9 mouse cellular contexts compared by ENCODE assay signal in the genomic region with DNA sequence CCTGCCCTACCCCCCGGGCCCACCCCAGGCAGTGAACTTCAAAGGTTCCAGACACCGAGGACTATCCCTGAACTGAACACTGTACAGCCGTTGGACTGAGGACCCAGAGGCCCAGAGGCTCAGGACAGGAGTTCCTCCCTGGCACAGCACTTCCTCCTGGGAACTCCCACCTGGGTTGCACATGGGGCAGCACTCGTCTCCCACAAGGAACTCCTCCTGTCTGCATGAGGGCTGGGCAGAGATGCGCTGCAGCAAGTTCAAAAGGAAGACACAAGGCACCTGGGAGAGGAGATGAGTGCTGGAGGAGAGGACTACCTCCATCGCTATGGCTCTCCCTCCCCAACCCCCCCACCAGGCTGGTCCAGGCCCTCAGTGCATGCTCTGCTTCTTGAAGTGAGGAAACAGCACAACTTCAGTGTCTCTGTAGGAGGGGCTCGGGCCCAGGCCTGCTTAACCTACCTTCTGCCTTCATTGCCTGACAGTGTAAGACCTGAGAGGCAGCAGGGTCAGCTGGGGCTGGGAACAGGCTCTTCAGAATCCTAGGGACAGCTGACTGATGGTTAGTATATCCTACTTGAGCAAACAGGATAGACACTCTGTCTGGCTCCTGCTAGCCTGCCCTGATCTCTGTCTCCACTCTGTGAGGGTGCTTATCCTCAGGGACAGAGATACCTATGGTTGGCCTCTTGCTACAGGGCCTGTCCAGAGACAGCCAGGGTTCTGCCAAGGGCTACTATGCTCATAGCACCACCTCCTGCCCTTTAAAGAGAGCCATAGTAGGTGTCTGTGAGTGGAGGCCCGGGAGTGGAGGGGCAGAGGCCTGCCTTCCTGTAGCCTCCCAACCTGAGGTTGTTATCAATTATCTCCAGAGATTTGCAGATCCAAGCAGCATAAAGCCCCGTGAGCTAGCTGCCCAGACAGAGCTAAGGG. TPM values are rescaled to one million over a fixed set of nuclear protein-coding genes. Genes with fewer than 3 reads are reported as not detected.
DNase-seq lines count a peak whose midpoint lies in the region; ATAC-seq lines count a peak whose summit lies in the region.
"Had no signal": no experiment of that assay in that cellular context is flagged by ENCODE, and none has a peak within 500 bp of the region (broad histone marks: within the 10 kb centered on the region; RNA-seq: fewer than 3 reads in every experiment).

No protein-coding gene starts in this region.

- H3K4me3 ChIP-seq in kidney, embryonic 16.5 days (ENCODE audit: low read length), result 0 out of 2 replicates have a peak overlapping the region, but pooled peaks have one; percentile 14
- H3K4me3 ChIP-seq in embryonic facial prominence, embryonic 11.5 days (ENCODE audit: low read depth, low read length), result no peak overlapping the region
- no peak overlapping the region for H3K4me3 ChIP-seq in limb, embryonic 11.5 days (ENCODE audit: low read depth, low read length)
- H3K4me3 ChIP-seq in neural tube, embryonic 15.5 days (replicated peaks), result no peak overlapping the region

- peak overlapping the region; percentile 34 for H3K4me2 ChIP-seq in kidney, embryonic 16.5 days (replicated peaks; ENCODE audit: low read depth, low read length)
- H3K4me2 ChIP-seq in embryonic facial prominence, embryonic 11.5 days (ENCODE audit: low read depth, low read length), result no peak overlapping the region
- H3K4me2 ChIP-seq in limb, embryonic 11.5 days (ENCODE audit: low read depth, severe bottlenecking), result peak overlapping the region; percentile 22; the same call in 1 of the 2 replicates
- peak overlapping the region; percentile 13; the same call in 1 of the 2 replicates for H3K4me2 ChIP-seq in neural tube, embryonic 15.5 days

- no peak for DNase-seq in kidney, postnatal 10 days
- no peak for DNase-seq in embryonic facial prominence, embryonic 11.5 days (ENCODE audit: low spot score)
- no peak for DNase-seq in limb, embryonic 11.5 days (ENCODE audit: low spot score)
- DNase-seq in gastrocnemius, adult 18-20 months (ENCODE audit: low spot score), result no peak
- no peak for DNase-seq in gastrocnemius, postnatal 14 days
- DNase-seq: right cerebral cortex, postnatal 14 days had no signal

- 57% methylated on average over 9 of the region's 9 CpGs for WGBS in kidney, embryonic 16.5 days
- 50% methylated on average over 9 of the region's 9 CpGs for WGBS in embryonic facial prominence, embryonic 11.5 days
- 46% methylated on average over 9 of the region's 9 CpGs for WGBS in limb, embryonic 11.5 days
- 64% methylated on average over 9 of the region's 9 CpGs for WGBS in neural tube, embryonic 15.5 days

- H3K9ac ChIP-seq in kidney, embryonic 16.5 days (replicated peaks; ENCODE audit: low read length), result peak overlapping the region; percentile 28; the same call in 1 of the 2 replicates
- H3K9ac ChIP-seq in embryonic facial prominence, embryonic 11.5 days (replicated peaks; ENCODE audit: low read length), result peak overlapping the region; percentile 9
- peak overlapping the region; percentile 30; the same call in 1 of the 2 replicates for H3K9ac ChIP-seq in limb, embryonic 11.5 days (ENCODE audit: low read length)
- no peak overlapping the region for H3K9ac ChIP-seq in neural tube, embryonic 15.5 days (replicated peaks)

- intact Hi-C loops in gastrocnemius, postnatal 14 days (cut with DNase I; ENCODE audit: low total_unique reads), result no loop called here

- H3K36me3 ChIP-seq in kidney, embryonic 16.5 days (ENCODE audit: insufficient read depth, low read length), result no peaks in the 10 kb centered on the region
- H3K36me3 ChIP-seq in embryonic facial prominence, embryonic 11.5 days (replicated peaks; ENCODE audit: control insufficient read depth, insufficient read depth, low read depth, low read length), result no peaks in the 10 kb centered on the region
- H3K36me3 ChIP-seq in limb, embryonic 11.5 days (ENCODE audit: control insufficient read depth, insufficient read depth, low read length), result no peaks in the 10 kb centered on the region
- H3K36me3 ChIP-seq in neural tube, embryonic 15.5 days, result no peaks in the 10 kb centered on the region

- peak overlapping the region; percentile 48; the same call in 1 of the 2 replicates for H3K27ac ChIP-seq in kidney, embryonic 16.5 days (ENCODE audit: low read length)
- peak overlapping the region; percentile 56 for H3K27ac ChIP-seq in embryonic facial prominence, embryonic 11.5 days (replicated peaks; ENCODE audit: low read depth, low read length)
- H3K27ac ChIP-seq in limb, embryonic 11.5 days (replicated peaks; ENCODE audit: low read depth, low read length), result peak overlapping the region; percentile 71
- no peak overlapping the region for H3K27ac ChIP-seq in neural tube, embryonic 15.5 days (replicated peaks)

- peaks cover 4% of the 10 kb centered on the region; the same call in 1 of the 2 replicates for H3K4me1 ChIP-seq in kidney, embryonic 16.5 days (ENCODE audit: insufficient read depth, low read length)
- H3K4me1 ChIP-seq in embryonic facial prominence, embryonic 11.5 days (ENCODE audit: control insufficient read depth, insufficient read depth, low read length), result no peaks in the 10 kb centered on the region
- peaks cover 19% of the 10 kb centered on the region for H3K4me1 ChIP-seq in limb, embryonic 11.5 days (ENCODE audit: control insufficient read depth, insufficient read depth, low read length)
- H3K4me1 ChIP-seq in neural tube, embryonic 15.5 days, result no peaks in the 10 kb centered on the region

- peak; percentile 55 for ATAC-seq in kidney, embryonic 16.5 days (ENCODE audit: low FRiP score, low TSS enrichment)
- ATAC-seq in embryonic facial prominence, embryonic 11.5 days (replicated peaks; ENCODE audit: insufficient number of reproducible peaks, low FRiP score, low TSS enrichment, low read depth), result no peak
- ATAC-seq in limb, embryonic 11.5 days (ENCODE audit: insufficient number of reproducible peaks, low FRiP score, low TSS enrichment, low read depth), result no peak
- ATAC-seq in neural tube, embryonic 15.5 days (ENCODE audit: low FRiP score), result no peak
- no peak for ATAC-seq in monocyte, adult 5-6 weeks (replicated peaks; ENCODE audit: insufficient number of reproducible peaks, low FRiP score, low TSS enrichment, poor library complexity, severe bottlenecking)

- peaks cover 3% of the 10 kb centered on the region; the same call in 1 of the 2 replicates for H3K27me3 ChIP-seq in kidney, embryonic 16.5 days (ENCODE audit: insufficient read depth, low read length)
- H3K27me3 ChIP-seq in embryonic facial prominence, embryonic 11.5 days (ENCODE audit: control insufficient read depth, insufficient read depth, low read length), result no peaks in the 10 kb centered on the region
- H3K27me3 ChIP-seq in limb, embryonic 11.5 days (ENCODE audit: control insufficient read depth, insufficient read depth, low read length), result no peaks in the 10 kb centered on the region
- H3K27me3 ChIP-seq in neural tube, embryonic 15.5 days (replicated peaks), result no peaks in the 10 kb centered on the region

- no peaks in the 10 kb centered on the region for H3K9me3 ChIP-seq in kidney, embryonic 16.5 days (ENCODE audit: low read length)
- H3K9me3 ChIP-seq in embryonic facial prominence, embryonic 11.5 days (replicated peaks; ENCODE audit: control insufficient read depth, low read length), result no peaks in the 10 kb centered on the region
- no peaks in the 10 kb centered on the region for H3K9me3 ChIP-seq in limb, embryonic 11.5 days (ENCODE audit: control insufficient read depth, low read length)
- no peaks in the 10 kb centered on the region for H3K9me3 ChIP-seq in neural tube, embryonic 15.5 days (replicated peaks)

RNA-seq across cellular contexts. Expression of gene Tnfrsf14, which starts 1.1 kb away (rescaled TPM):
- polyA plus RNA-seq in kidney, embryonic 16.5 days (2015; fragmentation: Nextera tagmentation; extraction: Ambion mirVana), result 0.74 and 0.95 TPM in 2 replicates
- polyA plus RNA-seq in embryonic facial prominence, embryonic 11.5 days (2014; fragmentation: Nextera tagmentation; extraction: Ambion mirVana), result 0.35 and 0.71 TPM in 2 replicates
- 0.77 and 1.3 TPM in 2 replicates for polyA plus RNA-seq in limb, embryonic 11.5 days (2014; fragmentation: Nextera tagmentation; extraction: Ambion mirVana)
- polyA plus RNA-seq in neural tube, embryonic 15.5 days (2015; fragmentation: Nextera tagmentation; extraction: Ambion mirVana), result 0.37 and 1.4 TPM in 2 replicates
- 1 to 10 TPM; 1.3 to 1.9 TPM for total RNA-seq in gastrocnemius, adult 18-20 months (2021)
- total RNA-seq in gastrocnemius, postnatal 14 days (2021), result 1 to 10 TPM; 1.4 to 1.9 TPM
- total RNA-seq in monocyte, adult 5-6 weeks (2017), result 20.8 to 45.5 TPM (median 29.3 TPM) in 3 replicates

RNA-seq across cellular contexts. Expression of gene Fam213b, which starts 28.3 kb away (rescaled TPM):
- polyA plus RNA-seq in kidney, embryonic 16.5 days (2015; fragmentation: Nextera tagmentation; extraction: Ambion mirVana), result 39.1 and 42.2 TPM in 2 replicates
- 45.7 and 46.9 TPM in 2 replicates for polyA plus RNA-seq in embryonic facial prominence, embryonic 11.5 days (2014; fragmentation: Nextera tagmentation; extraction: Ambion mirVana)
- polyA plus RNA-seq in limb, embryonic 11.5 days (2014; fragmentation: Nextera tagmentation; extraction: Ambion mirVana), result 37.4 and 41.9 TPM in 2 replicates
- 68.2 and 79.2 TPM in 2 replicates for polyA plus RNA-seq in neural tube, embryonic 15.5 days (2015; fragmentation: Nextera tagmentation; extraction: Ambion mirVana)
- total RNA-seq in gastrocnemius, adult 18-20 months (2021), result 10 to 100 TPM; 69.5 to 73.0 TPM
- total RNA-seq in gastrocnemius, postnatal 14 days (2021), result 100 to 1,000 TPM; 110 to 112 TPM
- total RNA-seq in monocyte, adult 5-6 weeks (2017), result 3.1 to 3.5 TPM (median 3.3 TPM) in 3 replicates

RNA-seq across cellular contexts. Expression of gene Hes5, which starts 33.5 kb away (rescaled TPM):
- 17.2 and 20.1 TPM in 2 replicates for polyA plus RNA-seq in kidney, embryonic 16.5 days (2015; fragmentation: Nextera tagmentation; extraction: Ambion mirVana)
- 35.4 and 47.4 TPM in 2 replicates for polyA plus RNA-seq in embryonic facial prominence, embryonic 11.5 days (2014; fragmentation: Nextera tagmentation; extraction: Ambion mirVana)
- 0.49 and 0.60 TPM in 2 replicates for polyA plus RNA-seq in limb, embryonic 11.5 days (2014; fragmentation: Nextera tagmentation; extraction: Ambion mirVana)
- 80.3 and 113 TPM in 2 replicates for polyA plus RNA-seq in neural tube, embryonic 15.5 days (2015; fragmentation: Nextera tagmentation; extraction: Ambion mirVana)
- not detected for total RNA-seq in gastrocnemius, adult 18-20 months (2021)
- total RNA-seq in gastrocnemius, postnatal 14 days (2021), result under 1 TPM in 1 of 2 experiments, not detected in 1; 0.16 TPM
- total RNA-seq in monocyte, adult 5-6 weeks (2017), result not detected in 3 replicates

RNA-seq across cellular contexts. Expression of gene Pank4, which starts 36.7 kb away (rescaled TPM):
- polyA plus RNA-seq in kidney, embryonic 16.5 days (2015; fragmentation: Nextera tagmentation; extraction: Ambion mirVana), result 51.9 and 53.8 TPM in 2 replicates
- polyA plus RNA-seq in embryonic facial prominence, embryonic 11.5 days (2014; fragmentation: Nextera tagmentation; extraction: Ambion mirVana), result 43.6 and 48.8 TPM in 2 replicates
- polyA plus RNA-seq in limb, embryonic 11.5 days (2014; fragmentation: Nextera tagmentation; extraction: Ambion mirVana), result 50.0 and 51.4 TPM in 2 replicates
- polyA plus RNA-seq in neural tube, embryonic 15.5 days (2015; fragmentation: Nextera tagmentation; extraction: Ambion mirVana), result 37.4 and 40.6 TPM in 2 replicates
- 10 to 100 TPM; 31.9 to 35.6 TPM for total RNA-seq in gastrocnemius, adult 18-20 months (2021)
- total RNA-seq in gastrocnemius, postnatal 14 days (2021), result 10 to 100 TPM; 24.1 to 31.4 TPM
- total RNA-seq in monocyte, adult 5-6 weeks (2017), result 26.6 to 36.7 TPM (median 30.2 TPM) in 3 replicates

RNA-seq across cellular contexts. Expression of gene Mmel1, which starts 57.8 kb away (rescaled TPM):
- 0.17 TPM in 1 of 2 replicates, not detected in the other for polyA plus RNA-seq in kidney, embryonic 16.5 days (2015; fragmentation: Nextera tagmentation; extraction: Ambion mirVana)
- polyA plus RNA-seq in embryonic facial prominence, embryonic 11.5 days (2014; fragmentation: Nextera tagmentation; extraction: Ambion mirVana), result 0.28 and 0.54 TPM in 2 replicates
- polyA plus RNA-seq in limb, embryonic 11.5 days (2014; fragmentation: Nextera tagmentation; extraction: Ambion mirVana), result not detected in 2 replicates
- polyA plus RNA-seq in neural tube, embryonic 15.5 days (2015; fragmentation: Nextera tagmentation; extraction: Ambion mirVana), result 0.75 and 0.84 TPM in 2 replicates
- not detected for total RNA-seq in gastrocnemius, adult 18-20 months (2021)
- total RNA-seq in gastrocnemius, postnatal 14 days (2021), result under 1 TPM; 0.49 to 0.68 TPM
- total RNA-seq in monocyte, adult 5-6 weeks (2017), result 0.29 to 0.39 TPM in 2 of 3 replicates, not detected in the other

Comparison
In these comparisons a context has a peak if more than half of its experiments do, and no peak if none do; other contexts are left out.
1. RNA of gene Hes5, which starts 33.5 kb away (polyA plus RNA-seq): 80.3 to 113 TPM in neural tube, embryonic 15.5 days, 35.4 to 47.4 TPM in embryonic facial prominence, embryonic 11.5 days and 17.2 to 20.1 TPM in kidney, embryonic 16.5 days; 0.49 to 0.60 TPM in limb, embryonic 11.5 days; every median in the first group is over 10 times any median in the second.